Mouse (Mus musculus): ENCODE results near the gene Naa11.

- TF ChIP-seq CTCF (IDR thresholded peaks at IDR 0.05; ENCODE audit: low read depth, low read length), result no peak
- no peak for TF ChIP-seq POLR2A (IDR thresholded peaks at IDR 0.05; ENCODE audit: borderline replicate concordance, low read depth, low read length)
Measured at GRCm38 (mm10) chr5:97417185-97417584, 25.0 kb upstream of the Naa11 start.

Data from bone marrow macrophage, adult 2 months (primary cell).